Mouse (Mus musculus) urinary bladder, postnatal 36 days (tissue): ENCODE results near the gene Opa3.
"Not testable (repeated sequence)": the region's sequence is repeated elsewhere in the genome, so short reads cannot be mapped to it uniquely, and the experiment has no call there.

Experiments used
- DNase-seq, 2 experiments: peaks; one replicate each; pipeline ENCODE4 v3.0.0; 2022; ENCODE audit warnings: low spot score in 2 of 2, mixed read lengths in 1 of 2

Opa3 gene

GRCm38 (mm10) chr7:19281680-19282304, 53.7 kb downstream of the Opa3 start:
- not testable (repeated sequence) for DNase-seq

GRCm38 (mm10) chr7:19282385-19282784, 54.3 kb downstream of the Opa3 start, which contains the start of gene Rtn2:
TSS of gene Rtn2 (plus strand) at chr7:19282624.
- peak in 1 of 2 experiments; percentile 72 for DNase-seq

GRCm38 (mm10) chr7:19282791-19283405, 54.8 kb downstream of the Opa3 start:
- peak in 1 of 2 experiments; percentile 57 for DNase-seq

GRCm38 (mm10) chr7:19283406-19283804, 55.3 kb downstream of the Opa3 start:
- DNase-seq, result no peak

GRCm38 (mm10) chr7:19284763-19285162, 56.6 kb downstream of the Opa3 start:
- no peak for DNase-seq

- no peak for DNase-seq
These were observed 62.9 kb downstream of the Opa3 start for GRCm38 (mm10) chr7:19290969-19291596.

- peak; percentile 91 to 96 for DNase-seq
These were observed 67.5 kb downstream of the Opa3 start for GRCm38 (mm10) chr7:19295503-19296185.

GRCm38 (mm10) chr7:19297034-19297433, 68.9 kb downstream of the Opa3 start:
- DNase-seq, result no peak

GRCm38 (mm10) chr7:19297794-19298193, 69.7 kb downstream of the Opa3 start:
- DNase-seq, result no peak

- DNase-seq, result no peak
These were observed 71.1 kb downstream of the Opa3 start for GRCm38 (mm10) chr7:19299194-19299593.

GRCm38 (mm10) chr7:19300501-19301421, 72.6 kb downstream of the Opa3 start:
- DNase-seq, result peak; percentile 68

- no peak for DNase-seq
These were observed 73.5 kb downstream of the Opa3 start for GRCm38 (mm10) chr7:19301461-19302263.

GRCm38 (mm10) chr7:19302264-19303045, 74.3 kb downstream of the Opa3 start:
- no peak for DNase-seq

GRCm38 (mm10) chr7:19303046-19303305, 74.8 kb downstream of the Opa3 start:
- DNase-seq, result no peak

GRCm38 (mm10) chr7:19303770-19304169, 75.6 kb downstream of the Opa3 start:
- DNase-seq, result peak; percentile 59 to 68

GRCm38 (mm10) chr7:19304501-19305412, 76.6 kb downstream of the Opa3 start:
- no peak for DNase-seq

- no peak for DNase-seq
These were observed 77.2 kb downstream of the Opa3 start for GRCm38 (mm10) chr7:19305413-19305735.
